Mouse (Mus musculus): ENCODE results near the gene Mael. TPM values are rescaled to one million over a fixed set of nuclear protein-coding genes. Genes with fewer than 3 reads are reported as not detected.

The Mael gene
- polyA plus RNA-seq (2016; fragmentation: Nextera tagmentation; extraction: Ambion mirVana): 0.09 TPM in 1 of 2 replicates, not detected in the other

DNA sequence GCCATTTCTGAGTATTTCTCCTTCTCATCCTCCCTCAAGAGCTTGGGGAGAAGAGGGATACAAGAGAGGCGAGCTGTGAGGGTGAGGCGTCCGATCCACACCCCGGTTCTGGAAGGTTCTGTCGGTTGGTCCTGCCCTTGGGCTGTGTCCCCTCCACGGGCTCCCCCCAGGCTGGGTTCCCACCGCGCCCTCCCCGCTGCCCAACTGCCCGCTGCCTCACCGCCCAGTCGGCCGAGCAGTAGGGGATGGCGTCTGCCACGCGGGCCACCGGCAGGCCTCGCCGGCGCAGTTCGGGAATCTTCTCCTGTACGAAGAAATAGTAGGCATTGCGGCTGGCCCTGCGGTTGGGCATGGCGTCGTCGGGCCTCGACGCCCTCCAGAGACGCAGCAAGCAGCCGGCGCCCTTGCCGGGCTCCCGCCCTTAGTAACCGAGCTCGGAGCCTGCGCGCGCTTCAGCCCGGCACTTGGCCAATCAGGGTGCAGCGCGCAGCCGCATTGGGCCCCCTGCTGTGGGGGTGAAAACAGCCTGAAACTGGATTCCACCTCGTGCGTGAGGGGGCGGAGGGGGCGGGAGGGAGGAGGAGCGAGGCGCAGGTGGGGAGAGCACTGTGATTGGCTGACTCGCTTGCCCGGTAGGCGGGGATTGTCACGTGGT lies at the start of gene Mael:
Mael (minus strand) TSS at position 433 of the 655 bp plus-strand sequence.
- no peaks in the 10 kb centered on the region for H3K27me3 ChIP-seq (ENCODE audit: insufficient read depth, poor library complexity, severe bottlenecking)
- H3K4me3 ChIP-seq: no peak within 1 kb of the TSS
- peaks cover 8% of the 10 kb centered on the region; the same call in 1 of the 2 replicates for H3K4me1 ChIP-seq (replicated peaks)
- peaks cover 9% of the 10 kb centered on the region for H3K9me3 ChIP-seq
- H3K36me3 ChIP-seq: peaks cover 8% of the 10 kb centered on the region; the same call in 1 of the 2 replicates
- DNase-seq (ENCODE audit: low spot score): no peak
- WGBS: 86% methylated on average over 53 of the region's 53 CpGs
- no peak within 1 kb of the TSS for H3K27ac ChIP-seq

DNA sequence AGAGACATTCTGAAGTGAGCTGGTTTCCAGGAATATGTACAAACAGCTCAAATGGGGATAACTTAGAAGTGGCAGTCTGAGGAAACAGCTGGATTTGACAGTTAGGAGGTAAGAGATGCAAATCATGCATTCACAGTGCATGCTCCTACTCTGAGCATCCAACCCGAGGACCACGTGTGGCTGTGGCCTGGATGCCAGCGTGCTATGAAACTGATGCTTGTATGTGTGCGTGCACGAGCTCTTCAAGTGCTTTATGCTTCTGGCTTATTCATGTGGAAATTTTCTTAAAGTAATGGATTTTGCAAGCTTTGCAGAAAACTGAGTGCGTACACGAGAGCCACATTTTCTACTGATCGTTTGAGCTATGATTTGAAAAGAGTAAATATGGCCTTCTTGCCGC lies 47.7 kb upstream of the Mael start:
- peaks cover 8% of the 10 kb centered on the region for H3K36me3 ChIP-seq

GRCm38 (mm10) chr1:166284390-166284789 lies 45.8 kb upstream of the Mael start:
- Histone ChIP-seq H3K27me3 (ENCODE audit: insufficient read depth, poor library complexity, severe bottlenecking) (no peaks in the 10 kb centered on the region), H3K36me3 (peaks cover 7% of the 10 kb centered on the region), H3K9me3 (no peaks in the 10 kb centered on the region), H3K4me1 (replicated peaks) (peaks cover 82% of the 10 kb centered on the region), H3K27ac (peak overlapping the region; percentile 91), H3K4me3 (no peak overlapping the region)
- DNase-seq (ENCODE audit: low spot score): no peak
- WGBS: 71% methylated on average over 8 of the region's 8 CpGs

More for the DNA sequence above, 47.7 kb upstream of the Mael start:
- no peak for DNase-seq (ENCODE audit: low spot score)
- Histone ChIP-seq H3K9me3 (no peaks in the 10 kb centered on the region), H3K4me3 (no peak overlapping the region), H3K4me1 (replicated peaks) (peaks cover 64% of the 10 kb centered on the region), H3K27me3 (ENCODE audit: insufficient read depth, poor library complexity, severe bottlenecking) (no peaks in the 10 kb centered on the region), H3K27ac (peak overlapping the region; percentile 91; the same call in 1 of the 2 replicates)
- WGBS: 77% methylated on average over 9 of the region's 9 CpGs

DNA sequence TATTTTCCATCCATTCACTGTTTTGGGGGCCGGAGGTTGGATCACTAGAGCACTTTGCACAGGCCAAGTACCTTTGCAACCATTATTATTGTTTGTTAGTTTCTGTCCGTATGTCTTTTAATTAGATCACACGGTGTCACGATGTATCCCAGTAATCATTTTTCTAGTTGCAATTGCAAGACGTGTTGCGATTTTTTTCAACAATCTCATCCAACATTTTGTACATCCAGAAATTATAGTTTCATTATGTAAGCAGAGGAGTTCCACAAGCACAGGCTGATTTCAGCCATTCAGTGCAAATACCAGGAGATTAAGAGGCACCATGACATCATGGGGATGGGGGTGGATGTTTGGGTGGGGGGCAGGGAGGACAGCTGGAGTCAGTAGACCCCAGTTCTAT lies 44.9 kb upstream of the Mael start:
- H3K27me3 ChIP-seq (ENCODE audit: insufficient read depth, poor library complexity, severe bottlenecking): no peaks in the 10 kb centered on the region
- no peak for DNase-seq (ENCODE audit: low spot score)
- H3K27ac ChIP-seq: peak overlapping the region; percentile 91
- H3K4me3 ChIP-seq: peak overlapping the region; percentile 26; the same call in 1 of the 2 replicates
- H3K4me1 ChIP-seq (replicated peaks): peaks cover 92% of the 10 kb centered on the region
- H3K36me3 ChIP-seq: peaks cover 4% of the 10 kb centered on the region; the same call in 1 of the 2 replicates
- H3K9me3 ChIP-seq: no peaks in the 10 kb centered on the region
- 68% methylated on average over 6 of the region's 6 CpGs for WGBS

DNA sequence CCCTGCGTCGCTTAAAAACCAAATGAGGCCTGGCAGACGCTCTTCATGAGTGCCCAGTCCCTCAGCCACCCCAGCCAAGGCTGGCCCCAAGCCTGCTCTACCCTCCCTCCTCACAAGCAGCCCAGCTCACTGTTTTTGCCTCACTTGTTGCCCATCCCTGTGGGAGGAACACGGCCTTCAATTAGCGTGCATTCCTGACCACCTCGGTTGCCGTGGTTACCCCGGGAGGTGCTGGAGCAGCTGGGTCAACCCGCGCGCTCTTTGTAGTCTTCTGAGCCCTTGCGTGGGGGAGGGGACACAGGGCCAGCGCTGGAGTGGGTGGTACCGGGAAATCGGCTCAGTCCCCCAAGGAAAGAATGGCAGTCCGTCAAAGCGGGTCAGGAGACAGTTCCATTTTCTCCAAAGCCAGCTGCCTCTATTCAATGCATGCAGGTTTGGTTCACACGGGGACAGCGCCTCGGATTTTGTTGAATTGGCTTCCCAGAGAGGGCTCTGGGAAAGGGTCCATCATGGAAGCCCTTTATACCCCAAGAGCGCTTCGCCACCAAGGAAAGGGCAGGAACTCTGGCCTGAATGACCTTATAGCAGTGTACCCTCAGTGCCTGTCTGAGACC lies 44.2 kb upstream of the Mael start:
- Histone ChIP-seq H3K9me3 (no peaks in the 10 kb centered on the region), H3K27me3 (ENCODE audit: insufficient read depth, poor library complexity, severe bottlenecking) (no peaks in the 10 kb centered on the region), H3K27ac (peak overlapping the region; percentile 91), H3K36me3 (no peaks in the 10 kb centered on the region; the same call in 1 of the 2 replicates), H3K4me3 (peak overlapping the region; percentile 26), H3K4me1 (replicated peaks) (peaks cover 99% of the 10 kb centered on the region)
- DNase-seq (ENCODE audit: low spot score): peak; percentile 99
- 2% methylated on average over 22 of the region's 22 CpGs for WGBS

- no peaks in the 10 kb centered on the region for H3K27me3 ChIP-seq (ENCODE audit: insufficient read depth, poor library complexity, severe bottlenecking)
- peaks cover 98% of the 10 kb centered on the region for H3K4me1 ChIP-seq (replicated peaks)
- peak overlapping the region; percentile 26; the same call in 1 of the 2 replicates for H3K4me3 ChIP-seq
- no peak for DNase-seq (ENCODE audit: low spot score)
- peaks cover 4% of the 10 kb centered on the region; the same call in 1 of the 2 replicates for H3K36me3 ChIP-seq
- WGBS: 28% methylated on average over 3 of the region's 3 CpGs
- peak overlapping the region; percentile 91 for H3K27ac ChIP-seq
- H3K9me3 ChIP-seq: no peaks in the 10 kb centered on the region
Measured at GRCm38 (mm10) chr1:166281836-166282235, 43.3 kb upstream of the Mael start.

DNA sequence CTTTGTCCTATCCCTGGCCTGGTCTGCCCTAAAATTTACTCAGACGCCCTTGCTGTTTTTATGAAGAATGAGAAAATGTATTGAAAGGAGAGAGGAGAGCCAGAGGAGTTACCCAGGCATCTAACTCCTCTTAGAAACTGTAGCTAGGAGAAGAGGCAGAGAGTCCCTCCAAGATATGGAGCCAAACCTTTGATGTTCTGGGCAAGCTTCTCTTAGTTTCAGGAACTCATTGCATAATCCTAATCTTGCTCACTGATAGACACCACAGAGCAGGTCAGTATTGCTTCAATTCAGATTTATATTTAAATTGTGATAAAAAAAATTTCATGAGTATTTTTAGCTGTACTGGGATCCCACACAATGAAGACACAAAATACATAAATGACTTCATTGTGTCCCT lies 42.7 kb upstream of the Mael start:
- no peaks in the 10 kb centered on the region for H3K27me3 ChIP-seq (ENCODE audit: insufficient read depth, poor library complexity, severe bottlenecking)
- H3K36me3 ChIP-seq: peaks cover 4% of the 10 kb centered on the region; the same call in 1 of the 2 replicates
- peak overlapping the region; percentile 30 for H3K4me3 ChIP-seq
- H3K27ac ChIP-seq: peak overlapping the region; percentile 91
- H3K9me3 ChIP-seq: no peaks in the 10 kb centered on the region
- peaks cover 93% of the 10 kb centered on the region for H3K4me1 ChIP-seq (replicated peaks)
- WGBS: 32% methylated on average over 1 of the region's 1 CpGs
- no peak for DNase-seq (ENCODE audit: low spot score)

- no peaks in the 10 kb centered on the region for H3K9me3 ChIP-seq
- H3K27me3 ChIP-seq (ENCODE audit: insufficient read depth, poor library complexity, severe bottlenecking): no peaks in the 10 kb centered on the region
- peaks cover 4% of the 10 kb centered on the region; the same call in 1 of the 2 replicates for H3K36me3 ChIP-seq
- DNase-seq (ENCODE audit: low spot score): peak; percentile 81
- peak overlapping the region; percentile 91 for H3K27ac ChIP-seq
- peaks cover 86% of the 10 kb centered on the region for H3K4me1 ChIP-seq (replicated peaks)
- peak overlapping the region; percentile 30 for H3K4me3 ChIP-seq
- 0% methylated on average over 1 of the region's 1 CpGs for WGBS
Measured at GRCm38 (mm10) chr1:166280566-166280965, 42.0 kb upstream of the Mael start.

- peak; percentile 63 for DNase-seq (ENCODE audit: low spot score)
- H3K9me3 ChIP-seq: no peaks in the 10 kb centered on the region
- peak overlapping the region; percentile 30; the same call in 1 of the 2 replicates for H3K4me3 ChIP-seq
- H3K36me3 ChIP-seq: peaks cover 8% of the 10 kb centered on the region
- H3K27me3 ChIP-seq (ENCODE audit: insufficient read depth, poor library complexity, severe bottlenecking): no peaks in the 10 kb centered on the region
- H3K4me1 ChIP-seq (replicated peaks): peaks cover 77% of the 10 kb centered on the region
- 25% methylated on average over 9 of the region's 9 CpGs for WGBS
- peak overlapping the region; percentile 91 for H3K27ac ChIP-seq
Measured at GRCm38 (mm10) chr1:166279580-166280206, 41.1 kb upstream of the Mael start.

GRCm38 (mm10) chr1:166278786-166279185 lies 40.2 kb upstream of the Mael start:
- peak overlapping the region; percentile 91 for H3K27ac ChIP-seq
- peaks cover 13% of the 10 kb centered on the region for H3K36me3 ChIP-seq
- DNase-seq (ENCODE audit: low spot score): no peak
- H3K4me3 ChIP-seq: no peak overlapping the region
- peaks cover 68% of the 10 kb centered on the region for H3K4me1 ChIP-seq (replicated peaks)
- no peaks in the 10 kb centered on the region for H3K9me3 ChIP-seq
- WGBS: 20% methylated on average over 2 of the region's 2 CpGs
- H3K27me3 ChIP-seq (ENCODE audit: insufficient read depth, poor library complexity, severe bottlenecking): no peaks in the 10 kb centered on the region

GRCm38 (mm10) chr1:166268218-166268617 lies 29.7 kb upstream of the Mael start:
- no peaks in the 10 kb centered on the region for H3K27me3 ChIP-seq (ENCODE audit: insufficient read depth, poor library complexity, severe bottlenecking)
- no peak overlapping the region for H3K27ac ChIP-seq
- DNase-seq (ENCODE audit: low spot score): no peak
- H3K36me3 ChIP-seq: peaks cover 87% of the 10 kb centered on the region
- no peaks in the 10 kb centered on the region for H3K9me3 ChIP-seq
- H3K4me3 ChIP-seq: no peak overlapping the region
- H3K4me1 ChIP-seq (replicated peaks): 0 out of 2 replicates have a peak, but pooled peaks cover 5% of the 10 kb centered on the region
- WGBS: 92% methylated on average over 5 of the region's 5 CpGs

- Histone ChIP-seq H3K27ac (no peak overlapping the region), H3K27me3 (ENCODE audit: insufficient read depth, poor library complexity, severe bottlenecking) (no peaks in the 10 kb centered on the region), H3K4me1 (replicated peaks) (0 out of 2 replicates have a peak, but pooled peaks cover 5% of the 10 kb centered on the region), H3K9me3 (0 out of 2 replicates have a peak, but pooled peaks cover 1% of the 10 kb centered on the region), H3K36me3 (peaks cover 84% of the 10 kb centered on the region), H3K4me3 (no peak overlapping the region)
- no peak for DNase-seq (ENCODE audit: low spot score)
- 96% methylated on average over 9 of the region's 9 CpGs for WGBS
Measured at GRCm38 (mm10) chr1:166266918-166267317, 28.4 kb upstream of the Mael start.

All from hindbrain, embryonic 10.5 days (tissue).